Mouse (Mus musculus): ENCODE data around the gene Wdfy2. TPM values are rescaled to one million over a fixed set of nuclear protein-coding genes. Genes with fewer than 3 reads are reported as not detected.

Wdfy2 gene
- 14.8 and 15.5 TPM in 2 replicates for polyA plus RNA-seq (2016; fragmentation: Nextera tagmentation; extraction: Ambion mirVana)

- under 1% methylated on average over 48 of the region's 49 CpGs for WGBS
These were observed at the start of gene Wdfy2 for GRCm38 (mm10) chr14:62837641-62838252. Gene Wdfy2, plus strand, starts transcription at chr14:62837678.

GRCm38 (mm10) chr14:62789282-62789681 is 48.2 kb upstream of the Wdfy2 start:
- Histone ChIP-seq H3K9me3 (replicated peaks) (no peaks in the 10 kb centered on the region), H3K27me3 (ENCODE audit: low read depth, poor library complexity, severe bottlenecking) (no peaks in the 10 kb centered on the region), H3K36me3 (no peaks in the 10 kb centered on the region), H3K4me1 (peaks cover 4% of the 10 kb centered on the region; the same call in 1 of the 2 replicates), H3K27ac (replicated peaks) (no peak overlapping the region), H3K4me3 (no peak overlapping the region)
- DNase-seq (ENCODE audit: low spot score), result no peak
- 64% methylated on average over 4 of the region's 4 CpGs for WGBS

More at GRCm38 (mm10) chr14:62837641-62838252, at the start of gene Wdfy2:
- Histone ChIP-seq H3K36me3 (peaks cover 16% of the 10 kb centered on the region), H3K4me3 (peak within 1 kb of the TSS; percentile 91), H3K9me3 (replicated peaks) (no peaks in the 10 kb centered on the region), H3K4me1 (peaks cover 33% of the 10 kb centered on the region), H3K27me3 (ENCODE audit: low read depth, poor library complexity, severe bottlenecking) (no peaks in the 10 kb centered on the region), H3K27ac (replicated peaks) (peak within 1 kb of the TSS; percentile 89)
- DNase-seq (ENCODE audit: low spot score), result no peak

DNA sequence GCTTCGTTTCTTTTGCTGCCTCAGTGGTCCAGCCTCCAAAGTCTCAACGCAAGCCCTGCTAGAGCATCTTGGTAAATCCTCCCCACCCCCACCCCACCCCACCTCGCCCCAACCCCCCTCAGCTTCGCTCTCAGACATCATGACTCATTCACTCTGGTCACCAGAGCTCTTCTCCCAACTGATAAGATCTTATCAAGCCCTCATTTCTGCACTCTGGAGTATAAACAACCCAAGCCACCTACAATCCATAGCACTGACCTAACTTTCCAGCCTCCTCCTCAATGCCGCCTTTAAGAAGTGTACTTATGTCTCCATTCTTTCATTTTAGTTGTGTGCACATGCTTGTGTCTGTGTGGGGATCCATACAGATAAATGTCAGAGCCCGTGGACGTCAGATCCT is 41.8 kb upstream of the Wdfy2 start:
- DNase-seq (ENCODE audit: low spot score), result no peak
- peaks cover 16% of the 10 kb centered on the region for H3K4me1 ChIP-seq
- no peak overlapping the region for H3K27ac ChIP-seq (replicated peaks)
- H3K36me3 ChIP-seq, result no peaks in the 10 kb centered on the region
- no peaks in the 10 kb centered on the region for H3K27me3 ChIP-seq (ENCODE audit: low read depth, poor library complexity, severe bottlenecking)
- H3K4me3 ChIP-seq, result no peak overlapping the region
- WGBS, result 85% methylated on average over 7 of the region's 7 CpGs
- no peaks in the 10 kb centered on the region for H3K9me3 ChIP-seq (replicated peaks)

GRCm38 (mm10) chr14:62798608-62799101 is 38.8 kb upstream of the Wdfy2 start:
- Histone ChIP-seq H3K27ac (replicated peaks) (0 out of 2 replicates have a peak overlapping the region, but pooled peaks have one; percentile 42), H3K36me3 (no peaks in the 10 kb centered on the region), H3K4me3 (peak overlapping the region; percentile 36), H3K27me3 (ENCODE audit: low read depth, poor library complexity, severe bottlenecking) (no peaks in the 10 kb centered on the region), H3K9me3 (replicated peaks) (no peaks in the 10 kb centered on the region), H3K4me1 (peaks cover 19% of the 10 kb centered on the region)
- WGBS, result 1% methylated on average over 4 of the region's 4 CpGs
- DNase-seq (ENCODE audit: low spot score), result peak; percentile 32

DNA sequence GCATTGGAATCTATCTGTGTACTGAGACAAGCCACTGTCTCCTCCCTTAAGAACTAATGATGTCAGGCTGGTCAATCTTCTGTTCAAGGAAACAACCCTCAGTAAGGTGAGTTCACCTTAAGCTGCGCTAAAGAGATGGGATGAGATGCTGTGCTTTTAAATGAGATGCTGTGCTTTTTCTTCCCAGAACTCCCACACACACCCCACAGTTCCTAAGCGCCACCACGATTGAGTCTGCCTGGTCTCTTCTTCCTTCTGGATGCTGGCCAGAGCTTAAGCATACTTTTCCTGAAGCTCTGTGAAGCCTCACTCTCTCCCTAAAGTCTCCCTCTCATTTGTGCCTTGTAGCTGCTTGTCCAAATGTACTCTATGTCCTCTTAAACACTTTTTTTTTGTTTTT is 36.7 kb upstream of the Wdfy2 start:
- no peaks in the 10 kb centered on the region for H3K36me3 ChIP-seq
- H3K4me1 ChIP-seq, result peaks cover 19% of the 10 kb centered on the region
- no peaks in the 10 kb centered on the region for H3K9me3 ChIP-seq (replicated peaks)
- H3K4me3 ChIP-seq, result no peak overlapping the region
- no peaks in the 10 kb centered on the region for H3K27me3 ChIP-seq (ENCODE audit: low read depth, poor library complexity, severe bottlenecking)
- no peak for DNase-seq (ENCODE audit: low spot score)
- WGBS, result 87% methylated on average over 3 of the region's 3 CpGs
- H3K27ac ChIP-seq (replicated peaks), result no peak overlapping the region

DNA sequence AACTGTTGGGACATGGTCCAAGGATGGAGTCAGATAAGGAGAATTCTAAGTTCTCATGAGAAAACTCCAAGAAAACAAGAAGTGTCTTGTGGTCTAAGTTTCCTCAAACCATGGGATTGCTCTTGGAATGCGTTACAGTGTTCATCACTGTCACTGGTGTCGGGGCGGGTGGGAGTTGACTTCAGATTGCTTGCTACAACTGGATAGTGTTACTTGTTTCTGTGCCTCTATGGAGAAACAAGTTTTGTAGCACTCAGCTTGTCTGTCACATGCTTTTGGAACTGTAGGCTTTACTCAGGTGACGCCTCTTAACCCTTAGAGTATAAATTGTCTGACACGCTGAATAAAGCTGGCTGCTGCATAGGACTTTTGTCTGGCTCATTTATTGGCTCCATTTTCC is 34.3 kb upstream of the Wdfy2 start:
- Histone ChIP-seq H3K27ac (replicated peaks) (no peak overlapping the region), H3K4me1 (peaks cover 12% of the 10 kb centered on the region), H3K4me3 (no peak overlapping the region), H3K9me3 (replicated peaks) (no peaks in the 10 kb centered on the region), H3K36me3 (no peaks in the 10 kb centered on the region), H3K27me3 (ENCODE audit: low read depth, poor library complexity, severe bottlenecking) (no peaks in the 10 kb centered on the region)
- 85% methylated on average over 5 of the region's 5 CpGs for WGBS
- DNase-seq (ENCODE audit: low spot score), result no peak

GRCm38 (mm10) chr14:62806921-62807320 is 30.6 kb upstream of the Wdfy2 start:
- DNase-seq (ENCODE audit: low spot score), result no peak
- no peak overlapping the region for H3K4me3 ChIP-seq
- peaks cover 3% of the 10 kb centered on the region; the same call in 1 of the 2 replicates for H3K4me1 ChIP-seq
- 69% methylated on average over 3 of the region's 3 CpGs for WGBS
- no peaks in the 10 kb centered on the region for H3K9me3 ChIP-seq (replicated peaks)
- H3K36me3 ChIP-seq, result no peaks in the 10 kb centered on the region
- H3K27ac ChIP-seq (replicated peaks), result no peak overlapping the region
- H3K27me3 ChIP-seq (ENCODE audit: low read depth, poor library complexity, severe bottlenecking), result no peaks in the 10 kb centered on the region

DNA sequence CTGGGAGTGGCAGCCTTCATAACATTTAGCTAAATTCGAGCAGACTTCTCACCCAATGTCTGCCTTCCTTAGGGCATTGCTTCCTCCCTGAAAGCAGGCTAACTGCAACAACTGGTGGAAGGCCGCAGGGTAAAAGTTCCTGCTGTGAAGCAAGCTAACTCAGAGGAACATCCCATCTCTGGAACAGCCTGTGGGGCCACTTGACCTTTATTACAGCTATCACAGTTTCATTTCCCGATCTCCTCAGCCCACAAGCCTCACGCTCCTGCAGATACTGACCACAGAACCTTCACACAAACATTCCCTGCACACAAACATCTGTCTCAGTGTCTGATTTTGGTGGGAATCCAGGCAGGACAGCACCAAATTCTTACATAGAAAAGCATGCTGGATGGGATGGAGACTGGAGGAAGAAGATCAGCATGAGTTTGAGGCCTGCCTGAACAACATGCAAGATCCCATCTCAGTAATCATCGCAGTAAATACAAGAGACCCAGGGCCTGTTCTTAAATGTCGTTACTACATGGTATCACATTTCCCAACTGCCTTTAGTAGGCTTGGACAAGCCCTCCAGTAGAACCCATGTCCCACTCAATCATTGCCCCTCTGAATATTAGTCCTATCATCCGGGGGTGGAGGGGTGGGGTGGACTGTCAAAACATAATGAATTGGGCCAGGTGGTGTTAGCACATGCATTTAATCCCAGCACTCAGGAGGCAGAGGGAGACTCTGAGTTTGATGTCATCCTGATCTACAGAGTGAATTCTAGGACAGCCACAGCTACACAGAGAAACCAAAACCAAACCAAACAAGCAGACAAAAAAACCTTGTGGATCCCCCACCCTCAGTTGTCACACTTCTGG is 28.6 kb upstream of the Wdfy2 start:
- Histone ChIP-seq H3K4me1 (no peaks in the 10 kb centered on the region), H3K27me3 (ENCODE audit: low read depth, poor library complexity, severe bottlenecking) (no peaks in the 10 kb centered on the region), H3K27ac (replicated peaks) (no peak overlapping the region), H3K4me3 (no peak overlapping the region), H3K9me3 (replicated peaks) (no peaks in the 10 kb centered on the region), H3K36me3 (no peaks in the 10 kb centered on the region)
- DNase-seq (ENCODE audit: low spot score), result no peak
- 85% methylated on average over 7 of the region's 7 CpGs for WGBS

DNA sequence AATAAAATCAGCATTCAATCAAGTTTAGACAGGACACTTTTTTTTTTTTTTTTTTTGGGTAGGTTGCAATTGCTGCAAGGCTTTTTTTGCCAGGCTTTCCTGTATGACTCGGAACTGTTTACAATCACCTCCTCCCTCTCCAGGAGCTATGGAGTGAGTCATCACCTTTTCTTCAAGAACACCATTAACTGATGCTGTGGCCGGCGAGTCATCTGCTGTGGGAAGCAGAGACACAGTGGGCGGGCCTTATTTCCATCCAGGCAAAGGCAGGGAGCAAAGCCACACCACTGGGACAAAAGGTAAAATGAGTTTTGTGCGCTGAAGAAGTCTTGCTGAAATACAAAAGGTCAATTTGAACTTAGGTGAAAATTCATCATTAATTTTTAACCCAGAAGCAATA is 24.7 kb upstream of the Wdfy2 start:
- WGBS, result 79% methylated on average over 5 of the region's 5 CpGs
- Histone ChIP-seq H3K4me1 (no peaks in the 10 kb centered on the region), H3K4me3 (no peak overlapping the region), H3K9me3 (replicated peaks) (no peaks in the 10 kb centered on the region), H3K27ac (replicated peaks) (no peak overlapping the region), H3K27me3 (ENCODE audit: low read depth, poor library complexity, severe bottlenecking) (no peaks in the 10 kb centered on the region), H3K36me3 (no peaks in the 10 kb centered on the region)
- no peak for DNase-seq (ENCODE audit: low spot score)

- DNase-seq (ENCODE audit: low spot score), result no peak
- WGBS, result 73% methylated on average over 6 of the region's 6 CpGs
These were observed 22.9 kb upstream of the Wdfy2 start for GRCm38 (mm10) chr14:62814567-62814966.

GRCm38 (mm10) chr14:62816827-62817226 is 20.7 kb upstream of the Wdfy2 start:
- 83% methylated on average over 4 of the region's 4 CpGs for WGBS
- Histone ChIP-seq H3K27ac (replicated peaks) (no peak overlapping the region), H3K9me3 (replicated peaks) (no peaks in the 10 kb centered on the region), H3K27me3 (ENCODE audit: low read depth, poor library complexity, severe bottlenecking) (no peaks in the 10 kb centered on the region), H3K36me3 (no peaks in the 10 kb centered on the region), H3K4me3 (no peak overlapping the region), H3K4me1 (no peaks in the 10 kb centered on the region)
- no peak for DNase-seq (ENCODE audit: low spot score)

More at GRCm38 (mm10) chr14:62814567-62814966, 22.9 kb upstream of the Wdfy2 start:
- H3K27ac ChIP-seq (replicated peaks), result no peak overlapping the region
- H3K36me3 ChIP-seq, result no peaks in the 10 kb centered on the region
- no peaks in the 10 kb centered on the region for H3K27me3 ChIP-seq (ENCODE audit: low read depth, poor library complexity, severe bottlenecking)
- H3K9me3 ChIP-seq (replicated peaks), result no peaks in the 10 kb centered on the region
- no peaks in the 10 kb centered on the region for H3K4me1 ChIP-seq
- H3K4me3 ChIP-seq, result no peak overlapping the region

DNA sequence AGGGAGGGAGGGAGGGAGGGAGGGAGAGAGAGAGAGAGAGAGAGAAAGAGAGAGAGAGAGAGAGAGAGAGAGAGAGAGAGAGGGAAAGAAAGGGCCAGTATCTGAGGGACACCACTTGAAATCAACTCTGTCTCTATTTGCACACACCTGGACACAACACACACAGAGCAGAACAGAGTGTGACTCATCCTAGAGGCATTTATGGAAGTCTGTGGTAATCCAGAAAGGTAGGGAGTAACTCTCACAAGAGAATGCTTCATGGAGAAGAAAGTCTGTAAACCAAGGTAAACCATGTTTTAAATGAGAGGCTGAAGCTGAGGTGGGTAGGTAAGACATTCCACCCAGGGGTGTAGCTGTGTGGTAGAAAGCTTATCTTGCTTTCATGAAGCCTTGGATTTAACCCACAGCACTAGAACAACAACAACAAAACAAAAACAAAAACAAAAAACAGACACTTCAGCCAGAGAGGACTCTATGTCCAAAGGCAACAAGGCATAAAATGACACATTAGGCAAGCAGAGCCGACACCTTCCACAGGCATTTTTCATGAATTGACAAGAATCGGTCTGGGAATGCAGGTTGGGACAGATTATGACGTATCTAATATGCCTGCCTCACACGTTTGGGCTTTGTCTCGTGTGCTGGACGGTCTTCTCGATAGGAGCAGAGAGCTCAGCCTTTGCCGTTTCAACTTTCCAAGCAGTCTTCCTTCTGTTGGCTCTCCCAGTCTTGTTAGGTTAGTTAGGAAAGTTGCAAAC is 11.7 kb upstream of the Wdfy2 start:
- H3K4me1 ChIP-seq, result peaks cover 7% of the 10 kb centered on the region
- H3K9me3 ChIP-seq (replicated peaks), result no peaks in the 10 kb centered on the region
- no peak for DNase-seq (ENCODE audit: low spot score)
- H3K27ac ChIP-seq (replicated peaks), result no peak overlapping the region
- H3K4me3 ChIP-seq, result no peak overlapping the region
- no peaks in the 10 kb centered on the region for H3K36me3 ChIP-seq
- H3K27me3 ChIP-seq (ENCODE audit: low read depth, poor library complexity, severe bottlenecking), result no peaks in the 10 kb centered on the region
- WGBS, result 92% methylated on average over 8 of the region's 8 CpGs
